In the genomic region with DNA sequence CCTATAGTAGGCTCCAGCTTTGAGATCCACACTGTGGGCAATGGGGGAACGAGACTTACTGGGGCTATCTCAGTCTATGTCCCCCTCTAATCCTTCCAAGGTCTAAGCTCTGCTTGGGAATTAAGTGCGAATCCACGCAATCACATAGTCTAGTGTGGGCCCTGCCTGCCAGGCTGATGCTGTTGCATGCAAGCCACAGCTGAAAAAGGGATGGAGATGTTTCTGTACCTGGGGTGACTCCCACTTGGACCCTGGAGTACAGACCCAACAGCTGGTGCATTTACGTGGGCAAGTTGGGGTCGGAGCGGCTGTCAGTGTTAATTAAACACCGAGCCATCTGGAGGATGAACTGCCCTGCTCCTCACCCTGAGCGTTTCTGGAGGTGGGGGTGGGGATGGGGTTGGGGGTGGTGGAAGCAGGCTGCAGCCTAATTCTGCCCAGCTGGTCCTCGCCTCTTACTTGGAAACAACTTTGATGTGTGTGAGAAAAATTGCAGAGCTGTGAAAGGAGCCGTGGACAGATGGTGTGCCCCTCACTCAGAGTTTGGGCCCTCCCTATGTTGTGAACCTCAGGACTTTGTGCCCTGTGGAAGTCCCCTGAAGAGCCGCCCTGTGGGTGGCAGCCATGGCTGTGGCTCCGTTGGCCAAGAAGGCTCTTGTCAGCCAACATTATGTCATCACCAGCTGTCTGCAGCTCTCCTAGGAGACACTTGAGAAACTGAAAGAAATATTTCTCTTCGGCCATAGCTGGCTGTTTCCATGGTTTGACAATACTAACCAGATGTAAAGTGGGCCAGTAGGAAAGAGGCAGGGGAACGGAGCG, we compare ENCODE assay signal across 9 mouse cellular contexts. TPM values are rescaled to one million over a fixed set of nuclear protein-coding genes. Genes with fewer than 3 reads are reported as not detected.
DNase-seq lines count a peak whose midpoint lies in the region; ATAC-seq lines count a peak whose summit lies in the region.
"Had no signal": no experiment of that assay in that cellular context is flagged by ENCODE, and none has a peak within 500 bp of the region (broad histone marks: within the 10 kb centered on the region; RNA-seq: fewer than 3 reads in every experiment).

No protein-coding gene starts in this region.

- ATAC-seq in frontal cortex, adult (ENCODE audit: low TSS enrichment): peak; percentile 84
- peak; percentile 65 for ATAC-seq in midbrain, embryonic 14.5 days (ENCODE audit: low FRiP score, low TSS enrichment)
- no peak for ATAC-seq in monocyte, adult 5-6 weeks (replicated peaks; ENCODE audit: insufficient number of reproducible peaks, low FRiP score, low TSS enrichment, poor library complexity, severe bottlenecking)

- WGBS in midbrain, embryonic 14.5 days: 38% methylated on average over 15 of the region's 15 CpGs

- no peak overlapping the region for H3K4me2 ChIP-seq in midbrain, embryonic 14.5 days (ENCODE audit: low read length)

- H3K9ac ChIP-seq in midbrain, embryonic 14.5 days (replicated peaks; ENCODE audit: low read length): no peak overlapping the region

- no peak overlapping the region for H3K27ac ChIP-seq in midbrain, embryonic 14.5 days (replicated peaks; ENCODE audit: low read depth, low read length)
- H3K27ac ChIP-seq: macrophage had no signal

- DNase-seq in frontal cortex, postnatal 25 days (ENCODE audit: low spot score in 2 of 2): no peak
- DNase-seq in embryo, embryonic 10.5 days (ENCODE audit: low spot score): peak; percentile 70
- DNase-seq in gastrocnemius, postnatal 25 days: peak; percentile 60
- DNase-seq in layer of hippocampus, postnatal 36 days: peak; percentile 9 to 11
- DNase-seq in midbrain, embryonic 14.5 days: peak; percentile 64
- DNase-seq in urinary bladder, adult 2 months (ENCODE audit: low spot score): no peak

- H3K9me3 ChIP-seq in midbrain, embryonic 14.5 days (ENCODE audit: control insufficient read depth, low read length): no peaks in the 10 kb centered on the region

- H3K36me3 ChIP-seq in midbrain, embryonic 14.5 days (ENCODE audit: control insufficient read depth, insufficient read depth, low read length): no peaks in the 10 kb centered on the region

- no peak overlapping the region for H3K4me3 ChIP-seq in midbrain, embryonic 14.5 days (replicated peaks; ENCODE audit: low read depth, low read length)

- H3K27me3 ChIP-seq in midbrain, embryonic 14.5 days (ENCODE audit: control insufficient read depth, insufficient read depth, low read length): no peaks in the 10 kb centered on the region

- peaks cover 12% of the 10 kb centered on the region; the same call in 1 of the 2 replicates for H3K4me1 ChIP-seq in midbrain, embryonic 14.5 days (ENCODE audit: control insufficient read depth, insufficient read depth, low read length)

RNA-seq across cellular contexts. Expression of a gene that starts 24.0 kb away (rescaled TPM):
- 1 to 10 TPM; 2.4 to 3.3 TPM for total RNA-seq in gastrocnemius, postnatal 25 days (2021)
- 10 to 100 TPM; 30.2 to 31.6 TPM for total RNA-seq in layer of hippocampus, postnatal 36 days (2021)
- 18.9 and 26.7 TPM in 2 replicates for polyA plus RNA-seq in midbrain, embryonic 14.5 days (2014; fragmentation: Nextera tagmentation; extraction: Ambion mirVana)
- 49.2 and 52.9 TPM in 2 replicates for polyA plus RNA-seq in urinary bladder, adult 2 months (2012; rRNA removed)
- total RNA-seq in monocyte, adult 5-6 weeks (2017): 5.6 to 8.8 TPM (median 8.5 TPM) in 3 replicates

Comparison
In these comparisons a context has a peak if more than half of its experiments do, and no peak if none do; other contexts are left out.
1. DNase-seq: peak in embryo, embryonic 10.5 days (single experiment), gastrocnemius, postnatal 25 days (single experiment), layer of hippocampus, postnatal 36 days (2 of 2) and midbrain, embryonic 14.5 days (single experiment); none in frontal cortex, postnatal 25 days (0 of 2) and urinary bladder, adult 2 months (single experiment).